8 mouse cellular contexts compared by ENCODE assay signal in the genomic region with DNA sequence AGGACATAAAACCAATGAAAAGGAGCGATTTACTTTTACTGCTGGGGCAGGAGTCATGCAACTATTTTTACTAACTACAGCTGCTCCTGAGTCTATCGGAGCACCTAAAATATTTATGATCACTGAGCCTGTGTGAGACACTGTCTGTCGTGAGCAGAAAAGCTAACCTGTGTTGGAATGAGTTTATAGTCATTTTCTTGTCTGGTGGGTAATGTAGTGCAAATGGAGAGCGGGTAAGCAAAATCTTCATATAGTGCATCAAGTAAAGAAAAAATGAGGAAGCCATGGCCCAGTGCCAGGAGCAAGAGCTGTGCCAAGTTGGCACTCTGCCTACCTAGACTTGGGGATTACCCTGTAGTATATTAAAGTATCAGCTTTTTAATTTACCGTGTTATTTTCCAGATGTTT.
DNase-seq lines count a peak whose midpoint lies in the region; ATAC-seq and TF ChIP-seq lines count a peak whose summit lies in the region.

No protein-coding gene starts in this region.

- no peak for TF ChIP-seq CTCF in heart, adult 2 months (IDR thresholded peaks at IDR 0.05)

- TF ChIP-seq POLR2A in heart, adult 2 months (IDR thresholded peaks at IDR 0.05; ENCODE audit: insufficient read depth, low read depth, low read length), result no peak

- no peaks in the 10 kb centered on the region for H3K36me3 ChIP-seq in intestine, embryonic 14.5 days (ENCODE audit: control insufficient read depth, insufficient read depth, low read length)
- no peaks in the 10 kb centered on the region for H3K36me3 ChIP-seq in intestine, embryonic 16.5 days (ENCODE audit: control insufficient read depth, insufficient read depth, low read length)
- H3K36me3 ChIP-seq in heart, adult 2 months (ENCODE audit: control insufficient read depth, insufficient read depth, low read length), result no peaks in the 10 kb centered on the region

- intact Hi-C loops in heart, adult 2 months (cut with DNase I), result no loop called here

- ATAC-seq in intestine, embryonic 14.5 days (replicated peaks; ENCODE audit: low FRiP score, low TSS enrichment, low read depth), result no peak
- ATAC-seq in intestine, embryonic 16.5 days, result no peak
- no peak for ATAC-seq in activated CD4-positive, CD25-positive, alpha-beta regulatory T cell, adult 4 months

- H3K9me3 ChIP-seq in intestine, embryonic 14.5 days (ENCODE audit: control insufficient read depth, low read length), result no peaks in the 10 kb centered on the region
- no peaks in the 10 kb centered on the region for H3K9me3 ChIP-seq in intestine, embryonic 16.5 days (ENCODE audit: control insufficient read depth, low read length)

- WGBS in intestine, embryonic 14.5 days, result 50% methylated on average over 5 of the region's 5 CpGs
- WGBS in intestine, embryonic 16.5 days, result 49% methylated on average over 5 of the region's 5 CpGs
- WGBS in heart, adult 2 months, result 64% methylated on average over 5 of the region's 5 CpGs

- no peaks in the 10 kb centered on the region for H3K4me1 ChIP-seq in intestine, embryonic 14.5 days (replicated peaks; ENCODE audit: control insufficient read depth, insufficient read depth, low read length)
- H3K4me1 ChIP-seq in intestine, embryonic 16.5 days (ENCODE audit: control insufficient read depth, insufficient read depth, low read length), result no peaks in the 10 kb centered on the region
- H3K4me1 ChIP-seq in heart, adult 2 months (ENCODE audit: control insufficient read depth, insufficient read depth, low read length), result no peaks in the 10 kb centered on the region

- DNase-seq in adrenal gland, postnatal 25 days, result peak; percentile 4
- DNase-seq in adrenal gland, adult 8-10 months, result no peak
- DNase-seq in intestine, embryonic 14.5 days (ENCODE audit: low spot score), result peak; percentile 55
- DNase-seq in right cerebral cortex, postnatal 14 days, result peak; percentile 5
- no peak for DNase-seq in right cerebral cortex, postnatal 25 days
- no peak for DNase-seq in heart, adult 2 months

- no peak for TF ChIP-seq EP300 in heart, adult 2 months (IDR thresholded peaks at IDR 0.05; ENCODE audit: insufficient read depth, low read depth, low read length)

- no peak overlapping the region for H3K27ac ChIP-seq in intestine, embryonic 14.5 days (ENCODE audit: low read depth)
- no peak overlapping the region for H3K27ac ChIP-seq in intestine, embryonic 16.5 days (ENCODE audit: low read length)
- H3K27ac ChIP-seq in heart, adult 2 months, result no peak overlapping the region

- H3K9ac ChIP-seq in intestine, embryonic 14.5 days (ENCODE audit: low read length), result no peak overlapping the region
- H3K9ac ChIP-seq in intestine, embryonic 16.5 days (ENCODE audit: low read depth, low read length), result no peak overlapping the region
- no peak overlapping the region for H3K9ac ChIP-seq in heart, adult 2 months (ENCODE audit: low read depth, low read length)

- no peak overlapping the region for H3K4me2 ChIP-seq in intestine, embryonic 14.5 days (ENCODE audit: low read length)
- H3K4me2 ChIP-seq in intestine, embryonic 16.5 days (ENCODE audit: low read depth, low read length), result no peak overlapping the region

- no peak overlapping the region for H3K4me3 ChIP-seq in intestine, embryonic 14.5 days (ENCODE audit: low read depth, low read length)
- H3K4me3 ChIP-seq in intestine, embryonic 16.5 days (ENCODE audit: low read length), result no peak overlapping the region
- H3K4me3 ChIP-seq in heart, adult 2 months, result no peak overlapping the region

- no peaks in the 10 kb centered on the region for H3K27me3 ChIP-seq in intestine, embryonic 14.5 days (replicated peaks; ENCODE audit: control insufficient read depth, insufficient read depth, low read length)
- H3K27me3 ChIP-seq in intestine, embryonic 16.5 days (replicated peaks; ENCODE audit: control insufficient read depth, insufficient read depth, low read length), result no peaks in the 10 kb centered on the region
- H3K27me3 ChIP-seq in heart, adult 2 months (ENCODE audit: control insufficient read depth, insufficient read depth, low read length), result no peaks in the 10 kb centered on the region

- H3K79me2 ChIP-seq in heart, adult 2 months (replicated peaks; ENCODE audit: control insufficient read depth, insufficient read depth, low read length), result no peaks in the 10 kb centered on the region

Comparison
In these comparisons a context has a peak if more than half of its experiments do, and no peak if none do; other contexts are left out.
1. DNase-seq: peak in adrenal gland, postnatal 25 days (single experiment), intestine, embryonic 14.5 days (single experiment) and right cerebral cortex, postnatal 14 days (single experiment); none in adrenal gland, adult 8-10 months (single experiment), right cerebral cortex, postnatal 25 days (single experiment) and heart, adult 2 months (0 of 2).